Mouse (Mus musculus) megakaryocyte progenitor cell, adult 5-6 weeks (primary cell): ENCODE measurements at regions not wholly inside any gene's neighbourhood (a gene's known extent, or its start where the extent isn't known, plus 50 kb on each side); places are given as distances from the start of the nearest gene placed in this dataset.
"Not testable (repeated sequence)": the region's sequence is repeated elsewhere in the genome, so short reads cannot be mapped to it uniquely, and the experiment has no call there.

Experiments used
- ATAC-seq: replicated peaks from 2 replicates; pipeline ENCODE4 v1.8.0; 2016; ENCODE audit warnings: mild to moderate bottlenecking, moderate TSS enrichment, inconsistent platforms; ENCODE audit not compliant: poor library complexity

DNA sequence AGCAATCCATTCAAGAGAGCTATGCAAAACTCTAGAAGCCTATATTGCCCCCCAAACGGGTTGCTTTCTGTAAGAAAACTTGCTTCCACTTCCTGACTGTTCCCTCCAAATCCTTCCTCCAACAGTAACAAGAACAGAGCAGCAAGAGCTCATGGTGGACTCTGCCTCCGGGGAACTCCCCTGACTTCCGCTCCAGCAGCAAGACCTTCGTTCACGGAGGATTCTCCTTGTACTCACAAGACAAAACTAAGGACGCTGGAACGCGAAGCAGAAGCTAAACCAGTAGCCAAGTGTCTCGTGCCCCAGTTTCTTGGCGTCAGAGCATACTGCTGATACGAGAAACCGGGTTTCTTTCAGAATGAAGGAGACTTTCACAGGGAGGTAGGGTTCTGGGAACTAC is 50.7 kb downstream of the H2al2a start:
- no peak; the same call in 1 of the 2 replicates for ATAC-seq

DNA sequence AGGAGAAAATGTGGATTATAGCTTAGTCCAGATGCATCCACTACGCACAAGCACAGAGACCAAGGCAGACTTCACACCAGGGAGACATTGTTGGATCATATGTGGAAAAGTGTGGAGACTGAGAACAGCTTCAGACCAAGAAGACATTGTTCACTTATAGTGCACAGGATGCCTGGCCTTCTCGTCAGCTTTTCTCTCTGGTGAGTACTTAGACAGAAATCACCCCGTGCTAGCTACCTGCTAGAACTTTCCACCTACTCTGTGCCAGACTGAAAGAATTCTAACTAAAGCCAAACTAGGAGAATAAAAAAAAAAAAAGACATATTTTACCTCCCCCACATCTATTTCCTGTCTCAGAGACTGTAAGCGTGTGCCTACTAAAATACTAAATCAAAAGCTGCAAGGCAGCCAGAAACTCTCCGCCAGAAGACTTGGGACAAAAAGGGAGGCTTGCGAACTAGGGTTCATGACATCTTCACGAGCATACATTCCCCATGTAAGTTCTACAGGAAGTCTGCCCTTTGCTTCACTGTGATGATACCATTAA is 51.3 kb downstream of the H2al2a start:
- no peak for ATAC-seq

DNA sequence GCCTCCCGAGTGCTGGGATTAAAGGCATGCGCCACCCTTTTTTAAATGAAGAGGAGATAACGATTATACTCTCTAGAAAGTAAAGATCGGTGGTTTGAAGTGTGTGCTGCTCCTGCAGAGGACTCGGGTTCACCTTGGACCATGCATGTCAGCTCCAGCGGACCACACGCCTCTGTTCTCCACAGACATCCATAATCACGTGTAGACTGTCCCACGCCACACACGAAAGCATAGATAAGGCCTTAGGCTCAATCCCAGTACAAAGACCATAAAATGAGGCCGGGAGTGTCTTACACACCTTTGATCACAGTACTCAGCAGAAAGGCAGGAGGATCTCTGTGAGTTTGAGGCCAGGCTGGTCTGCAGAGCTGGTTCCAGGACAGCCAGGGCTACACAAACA is 53.3 kb downstream of the H2al2a start:
- ATAC-seq = no peak

DNA sequence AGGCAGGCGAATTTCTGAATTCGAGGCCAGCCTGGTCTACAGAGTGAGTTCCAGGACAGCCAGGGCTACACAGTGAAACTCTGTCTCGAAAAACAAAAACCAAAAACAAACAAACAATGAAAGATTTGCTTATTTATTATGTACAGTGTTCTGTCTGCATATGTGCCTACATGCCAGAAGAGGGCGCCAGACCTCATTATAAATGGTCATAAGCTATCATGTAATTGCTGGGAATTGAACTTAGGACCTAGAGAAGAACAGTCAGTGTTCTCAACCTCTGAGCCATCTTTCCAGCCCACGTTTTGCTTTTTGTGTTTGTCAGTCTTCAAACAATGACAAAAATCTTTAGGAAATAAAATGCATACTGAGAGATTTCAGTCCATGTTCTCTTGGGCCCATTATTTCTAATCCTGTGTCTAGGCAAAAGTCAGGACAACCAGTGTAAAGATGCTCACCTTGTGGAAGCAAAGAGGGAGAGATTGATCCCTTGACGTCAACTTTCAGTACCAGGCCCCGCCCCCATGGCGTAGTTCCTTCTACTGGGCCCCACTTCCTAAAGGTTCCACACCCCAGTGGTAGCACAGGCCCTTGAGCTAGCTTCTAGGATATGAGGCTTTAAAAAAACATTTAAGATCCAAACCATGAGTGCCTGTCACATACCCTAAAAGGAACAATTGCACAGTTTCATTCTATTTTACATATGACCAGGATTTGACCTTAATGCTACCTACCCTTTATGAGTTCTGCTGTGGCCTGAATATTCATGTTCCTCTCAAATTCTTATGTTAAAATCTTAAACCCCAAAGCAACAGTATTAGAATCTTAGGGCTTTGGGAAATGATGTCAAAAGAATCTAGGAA is 54.0 kb downstream of the H2al2a start:
- peak; percentile 77 for ATAC-seq

DNA sequence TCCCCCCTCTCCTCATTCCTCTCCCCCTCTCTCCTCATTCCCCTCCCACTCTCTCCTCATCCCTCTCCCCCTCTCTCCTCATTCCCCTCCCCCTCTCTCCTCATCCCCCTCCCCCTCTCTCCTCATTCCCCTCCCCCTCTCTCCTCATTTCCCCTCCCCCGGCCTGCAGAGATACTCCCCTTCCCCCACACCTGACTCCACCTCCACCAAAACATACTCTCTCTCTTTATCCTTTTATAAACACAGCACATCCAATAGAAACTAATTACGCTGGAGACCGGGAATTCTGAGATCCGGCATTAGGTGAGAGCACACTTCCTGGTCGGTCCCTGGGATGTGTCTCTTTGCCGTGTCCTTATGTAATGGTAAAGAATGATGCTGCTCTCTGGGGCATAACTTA is 54.8 kb downstream of the H2al2a start:
- ATAC-seq = no peak

DNA sequence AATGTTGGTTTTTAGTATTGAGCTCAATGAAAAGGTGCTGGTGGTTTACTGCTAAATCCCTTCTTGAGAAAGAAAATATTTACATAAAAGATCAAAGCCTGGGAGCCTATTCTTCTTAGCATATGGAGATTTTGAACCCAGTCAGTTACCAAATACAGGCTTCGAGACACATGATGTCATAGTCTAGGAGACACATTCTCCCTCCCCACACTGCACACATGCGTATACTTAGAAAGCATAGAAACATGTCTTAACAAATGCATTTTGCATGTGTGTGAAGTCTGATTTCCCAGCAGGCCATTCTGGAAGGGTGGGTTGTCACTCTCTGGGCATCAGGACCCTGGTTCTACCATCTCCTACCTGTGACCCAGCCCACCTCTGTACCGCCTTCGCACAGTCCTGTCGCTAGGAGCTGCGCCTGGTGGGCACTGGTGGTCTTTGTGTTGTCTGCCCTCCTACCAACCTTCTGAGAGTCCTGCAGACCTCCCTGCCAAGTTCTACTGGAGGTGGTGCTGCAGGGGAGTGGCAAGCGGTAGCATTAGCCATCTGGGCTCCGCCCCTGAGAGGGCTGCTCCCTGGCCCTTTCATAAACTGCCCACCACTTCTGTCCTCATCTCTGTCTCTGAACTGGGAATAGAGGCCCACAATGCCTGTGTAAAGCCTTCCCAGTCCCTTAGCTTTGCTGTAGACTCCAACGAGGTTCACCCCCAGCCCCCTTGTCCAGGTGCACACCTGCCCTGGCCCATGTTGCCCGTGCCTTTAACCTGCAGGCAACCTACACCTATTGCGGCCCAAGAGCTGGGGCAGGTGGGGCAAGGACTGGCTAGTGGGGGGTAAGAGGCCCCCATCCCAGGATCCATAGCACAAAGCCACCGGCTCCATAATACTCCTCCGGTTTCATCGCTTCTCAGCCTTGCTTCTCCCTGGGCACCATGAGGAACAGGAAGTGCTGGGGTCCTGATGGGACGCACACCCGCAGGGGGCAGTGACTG is 56.6 kb downstream of the H2al2a start:
- not testable (repeated sequence) for ATAC-seq

DNA sequence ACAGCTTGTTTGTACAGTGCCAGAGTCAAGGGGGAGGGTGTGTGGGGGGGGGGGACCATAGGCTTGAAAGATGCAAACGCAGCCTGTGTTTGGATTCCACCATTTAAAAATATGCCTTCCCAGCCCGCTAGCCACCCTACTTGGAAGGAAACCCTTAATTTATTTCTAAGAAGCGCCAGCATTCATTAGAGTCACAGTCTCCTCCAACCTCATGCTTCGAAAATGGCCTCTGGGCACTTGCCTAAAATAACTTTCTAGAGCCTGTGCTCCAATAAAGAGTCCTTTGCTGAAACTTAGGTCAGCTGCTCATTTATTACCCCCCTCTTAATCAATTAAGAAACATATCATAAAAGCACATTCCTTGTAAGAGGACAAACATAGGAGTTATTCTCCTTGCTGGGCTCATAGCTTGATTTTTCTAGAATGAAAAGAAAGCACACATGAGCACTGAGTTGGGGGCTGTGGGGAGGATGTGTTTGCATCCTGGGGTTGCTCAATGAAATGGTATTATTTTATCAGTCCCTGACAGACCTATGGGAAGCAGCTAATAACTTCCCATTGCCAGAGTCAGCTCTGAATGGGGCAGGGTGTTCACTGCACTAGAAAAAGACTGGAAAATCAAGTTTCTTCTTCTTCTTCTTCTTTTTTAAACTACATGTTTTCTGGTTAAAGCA is 57.4 kb downstream of the H2al2a start:
- no peak for ATAC-seq

DNA sequence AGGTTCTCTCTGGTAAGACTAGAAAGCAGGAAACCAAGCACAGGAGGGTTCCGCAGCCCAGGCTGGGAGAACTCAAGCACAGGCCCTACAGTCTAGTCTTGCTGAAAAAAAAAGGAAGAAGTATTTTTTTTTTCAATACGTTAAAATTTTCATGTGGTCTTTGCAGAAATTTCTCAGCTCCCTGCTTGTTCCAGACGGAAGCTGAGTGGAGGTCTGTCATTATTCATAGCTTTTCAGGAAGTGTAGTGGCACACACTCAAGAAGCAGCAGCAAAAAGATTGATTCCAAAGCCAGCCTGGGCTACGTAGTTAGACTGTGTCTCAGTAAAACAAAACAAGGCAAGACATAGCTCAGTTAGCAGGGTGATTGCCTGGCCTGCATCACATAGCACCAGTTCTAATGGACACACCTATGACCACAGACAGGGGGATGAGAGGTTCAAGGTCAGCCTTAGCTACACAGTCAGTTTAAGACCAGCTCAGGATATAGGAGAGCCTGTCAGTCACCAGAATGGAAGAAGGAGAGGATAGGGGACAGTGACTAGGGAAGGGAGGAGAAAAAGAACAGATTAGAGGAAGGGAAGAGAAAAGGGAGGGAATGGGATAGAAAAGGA is 60.1 kb downstream of the H2al2a start:
- peak; percentile 63 for ATAC-seq

DNA sequence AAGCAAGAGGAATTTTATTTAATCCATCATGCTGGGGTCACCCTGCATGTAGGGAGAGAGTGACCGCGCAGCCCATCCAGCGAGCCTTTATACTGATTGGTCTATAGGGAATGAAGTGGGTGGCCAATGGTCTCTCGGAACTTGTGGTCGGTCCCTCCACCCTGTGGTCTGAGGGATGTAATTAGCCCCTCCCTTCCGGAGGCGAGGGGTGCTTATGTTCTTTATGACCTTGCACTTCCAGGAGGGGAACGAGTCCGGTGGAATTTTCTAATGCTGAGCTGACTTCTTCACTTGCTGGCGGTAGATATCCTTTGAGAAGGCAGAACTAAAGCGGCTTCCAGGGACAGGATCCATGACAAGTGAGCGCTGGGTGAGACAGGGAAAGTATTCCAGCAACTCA is 60.8 kb downstream of the H2al2a start:
- ATAC-seq = no peak

DNA sequence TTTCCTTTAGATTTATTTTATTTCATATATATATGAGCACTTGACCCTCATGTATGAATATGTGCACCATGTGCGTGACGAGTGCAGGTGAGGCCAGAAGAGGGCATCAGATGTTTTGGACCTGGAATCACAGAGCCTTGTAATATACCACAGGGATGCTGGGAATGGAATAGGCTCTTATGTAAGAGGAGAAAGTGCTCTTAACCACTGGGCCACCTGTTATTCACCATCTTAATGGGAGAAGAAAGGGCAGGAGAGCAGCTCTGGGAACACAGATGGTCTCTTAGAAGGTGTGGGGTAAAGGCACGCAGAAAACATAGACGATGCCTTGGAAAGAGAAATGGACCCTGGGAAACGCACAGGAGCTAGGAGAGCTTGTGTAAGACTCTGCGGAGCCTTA is 61.3 kb downstream of the H2al2a start:
- ATAC-seq = no peak

DNA sequence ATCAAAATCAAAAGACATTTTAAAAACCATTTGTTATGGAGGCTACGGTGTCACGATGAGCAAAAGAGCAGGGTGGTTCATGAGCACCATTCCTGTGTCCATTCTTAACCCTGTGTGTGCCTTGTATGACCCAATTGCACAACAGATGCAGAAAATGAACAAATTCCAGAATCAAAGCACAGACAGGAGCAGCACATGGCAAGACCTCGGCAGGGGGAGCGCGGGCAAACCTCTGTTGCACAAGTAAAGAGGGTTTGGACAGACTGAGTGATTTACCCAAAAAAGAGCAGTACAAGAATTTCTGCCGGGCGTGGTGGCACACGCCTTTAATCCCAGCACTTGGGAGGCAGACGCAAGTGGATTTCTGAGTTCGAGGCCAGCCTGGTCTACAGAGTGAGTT is 62.1 kb downstream of the H2al2a start:
- no peak for ATAC-seq

DNA sequence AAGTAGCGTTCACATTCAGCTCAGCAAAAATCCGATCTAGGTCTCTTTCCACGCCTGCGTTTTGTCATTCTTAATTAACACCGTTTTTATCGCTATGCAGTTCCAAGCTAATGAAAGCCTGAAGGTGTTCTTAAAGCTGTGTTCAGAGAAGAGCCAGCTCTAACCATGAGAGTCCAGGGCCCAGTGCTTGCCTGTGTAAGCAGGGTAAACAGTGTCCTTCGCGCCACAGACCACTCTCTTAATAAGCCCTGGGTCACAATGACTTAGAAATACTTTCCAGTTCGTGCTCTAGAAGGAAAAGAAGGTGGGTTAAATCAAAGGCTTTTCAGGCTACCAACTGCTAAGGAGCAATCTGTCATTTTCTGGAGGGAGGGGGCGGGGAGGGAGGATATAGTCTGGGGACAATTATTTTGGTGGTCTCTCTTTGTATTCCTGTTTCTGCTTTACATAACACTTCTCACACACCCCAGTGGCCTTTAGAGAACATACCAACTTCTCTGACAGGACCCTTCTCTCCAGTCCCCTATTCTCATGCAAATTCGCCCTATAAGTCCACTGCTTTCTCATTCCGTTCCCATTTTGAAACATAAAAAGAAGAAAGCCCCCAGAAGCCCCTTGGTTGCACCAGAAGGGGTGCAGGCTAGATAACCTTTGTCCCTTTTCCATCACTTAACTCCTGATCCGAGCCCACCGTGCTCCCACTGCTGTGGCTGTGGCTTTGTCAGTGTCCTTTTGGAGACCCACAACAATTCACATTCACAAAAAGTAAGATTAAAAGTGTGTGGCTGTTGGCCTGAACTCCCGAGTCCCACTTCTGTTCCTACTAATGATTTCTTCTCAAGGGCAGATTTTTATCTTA is 63.6 kb downstream of the H2al2a start:
- ATAC-seq = no peak

DNA sequence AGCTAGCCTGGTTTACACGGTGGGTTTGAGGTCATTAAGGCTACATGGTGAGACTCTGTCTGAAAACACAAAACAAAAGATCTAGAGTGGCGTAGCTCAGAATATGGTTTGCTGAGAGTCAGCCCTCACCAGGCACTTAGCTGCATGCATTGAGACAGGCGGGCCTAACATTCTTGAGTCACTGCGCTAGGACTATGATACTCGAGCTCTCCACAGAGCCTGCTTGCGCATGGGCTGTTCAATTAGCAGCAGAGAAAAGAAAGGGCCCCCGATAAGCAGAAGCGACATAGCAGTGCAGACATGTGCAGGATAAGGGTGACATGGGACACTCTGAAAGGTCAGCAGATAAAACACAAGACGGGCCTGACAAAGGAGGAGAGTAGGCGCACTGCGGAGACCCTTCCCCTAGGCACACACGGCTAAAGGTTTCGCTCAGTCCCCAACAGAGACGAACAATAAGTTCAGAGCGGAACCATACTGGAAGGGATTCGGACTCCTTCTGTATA is 64.3 kb downstream of the H2al2a start:
- no peak for ATAC-seq

DNA sequence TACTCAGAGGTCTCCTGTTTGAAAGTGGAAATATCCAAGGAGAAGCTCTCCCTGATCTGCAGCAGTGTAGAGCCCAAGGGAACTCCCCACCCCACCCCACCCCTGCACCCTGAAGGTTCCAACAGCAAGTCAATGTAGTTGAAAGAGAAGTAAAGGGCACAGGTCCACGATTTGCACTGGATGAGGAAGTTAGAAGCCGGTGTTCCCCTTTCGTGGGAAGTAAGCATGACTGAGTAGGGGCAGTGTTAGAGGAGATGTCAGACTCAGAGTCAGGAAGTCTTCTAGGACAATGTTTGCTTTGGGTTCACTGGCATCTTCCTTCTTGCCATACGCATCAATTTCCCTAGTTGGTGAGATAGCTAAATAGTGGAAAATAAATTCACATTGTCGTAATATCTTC is 64.9 kb downstream of the H2al2a start:
- peak; percentile 80 for ATAC-seq

DNA sequence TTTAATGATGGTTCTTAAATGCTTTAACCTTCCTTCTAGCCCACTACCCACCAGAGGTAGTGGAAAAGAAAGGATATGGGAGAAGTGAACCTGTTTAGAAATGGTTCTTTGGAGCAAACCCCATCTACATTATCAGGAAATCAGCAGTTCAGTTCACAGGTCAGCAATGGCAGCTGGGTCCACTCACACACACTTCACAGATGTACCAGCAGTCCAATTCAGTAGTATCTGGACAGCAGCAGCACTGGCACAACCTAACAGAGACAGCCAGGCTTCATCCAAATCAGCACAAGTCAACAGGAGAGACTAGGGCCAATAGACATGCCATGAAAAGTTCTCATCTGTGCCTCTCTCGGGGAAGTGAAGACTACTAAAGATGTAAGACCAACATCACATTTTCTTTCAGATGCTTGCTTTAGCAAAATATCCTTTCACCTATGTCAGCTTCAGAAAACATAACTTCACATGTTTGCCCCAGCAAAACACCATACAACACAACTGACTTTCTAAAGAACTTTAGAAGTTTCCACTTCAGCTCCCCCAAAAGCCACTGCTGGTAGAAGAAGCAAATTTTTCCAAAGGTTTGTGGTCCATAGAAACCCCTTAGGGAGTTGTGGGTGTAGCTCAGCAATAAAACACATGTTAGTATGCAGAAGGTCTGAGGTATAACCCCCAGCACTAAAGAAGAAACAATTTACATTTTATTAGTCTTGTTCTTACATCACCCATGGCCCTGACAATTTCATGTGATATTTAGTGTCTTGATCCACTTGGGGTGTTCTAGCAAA is 77.7 kb downstream of the H2al2a start:
- ATAC-seq = no peak

DNA sequence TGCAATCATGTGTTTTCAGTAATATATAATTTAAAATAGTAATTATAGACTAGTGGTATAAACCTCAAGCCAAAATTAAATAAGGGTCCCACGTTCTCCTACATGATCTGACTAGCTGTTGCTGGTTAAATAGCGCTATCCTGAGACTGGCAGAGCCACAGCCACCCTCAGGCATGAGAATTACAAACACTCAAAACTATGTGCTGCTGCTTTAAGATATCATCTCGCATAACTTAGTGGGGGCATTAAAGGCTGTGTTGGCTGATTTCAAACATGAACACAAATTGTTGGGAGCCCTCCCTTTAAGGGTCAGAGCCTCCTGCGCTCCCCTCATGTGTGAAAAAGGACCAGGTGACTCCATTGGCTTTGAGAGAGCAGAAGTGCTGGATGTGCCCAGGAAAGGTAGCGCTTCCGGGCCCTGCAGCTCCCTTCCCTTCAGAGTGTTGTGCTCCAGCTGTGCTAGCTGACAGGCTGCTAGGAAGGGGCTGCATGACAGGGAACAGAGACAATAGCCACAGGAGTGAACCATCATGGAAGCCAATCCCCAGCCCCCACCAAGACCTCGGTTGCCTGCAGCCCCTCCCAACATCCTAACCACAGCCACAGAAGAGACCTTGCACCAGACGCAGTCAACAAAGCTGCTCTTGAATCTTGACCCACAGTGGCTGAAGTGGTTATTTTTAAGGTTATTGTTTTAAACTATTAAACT is 79.4 kb downstream of the H2al2a start:
- ATAC-seq = no peak

DNA sequence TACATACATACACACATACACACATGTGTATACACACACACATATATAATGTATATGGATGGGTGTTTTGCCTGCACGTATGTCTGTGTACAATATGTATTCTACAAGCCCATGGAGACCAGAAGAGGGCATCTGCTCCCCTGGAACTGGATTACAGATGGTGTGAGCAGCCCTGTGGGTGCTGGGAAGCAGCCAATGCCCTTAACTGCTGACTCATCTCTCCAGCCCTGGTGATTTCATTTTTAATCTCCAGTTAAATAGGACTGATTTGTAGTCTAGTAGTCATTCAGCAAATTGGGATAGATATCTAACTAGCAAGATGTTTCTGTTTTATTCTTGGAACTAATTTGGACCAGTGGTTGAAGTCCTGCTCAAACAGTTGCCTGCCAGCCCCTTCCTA is 94.1 kb downstream of the H2al2a start:
- no peak for ATAC-seq

DNA sequence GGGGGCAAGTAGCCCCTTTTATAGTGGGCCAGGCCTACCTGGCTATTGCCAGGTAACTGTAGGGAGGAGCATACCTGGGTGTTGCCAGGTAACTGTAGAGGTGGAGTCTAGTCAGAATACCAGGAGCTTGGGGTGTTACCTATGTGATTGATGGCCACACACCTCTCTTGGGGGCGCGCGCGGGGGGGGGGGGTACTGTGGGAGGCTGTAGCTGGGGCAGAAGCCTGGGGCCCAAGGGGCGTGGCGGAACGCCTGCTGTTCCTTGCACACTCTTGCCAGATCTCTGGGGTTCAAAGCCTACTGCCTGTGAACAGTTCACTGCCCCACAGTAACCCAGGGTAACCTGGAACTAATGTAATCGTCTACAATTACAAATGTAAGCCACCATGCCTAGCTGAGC is 96.6 kb downstream of the H2al2a start:
- ATAC-seq = no peak
